Mouse (Mus musculus): ENCODE measurements around the gene Upk1b. TPM values are rescaled to one million over a fixed set of nuclear protein-coding genes. Genes with fewer than 3 reads are reported as not detected.
A peak's percentile ranks its signal among the peaks of the same experiment; 100 is the strongest.

Gene Upk1b
- polyA plus RNA-seq, 1 experiment from 2014 or later, result 19.7 TPM

DNA sequence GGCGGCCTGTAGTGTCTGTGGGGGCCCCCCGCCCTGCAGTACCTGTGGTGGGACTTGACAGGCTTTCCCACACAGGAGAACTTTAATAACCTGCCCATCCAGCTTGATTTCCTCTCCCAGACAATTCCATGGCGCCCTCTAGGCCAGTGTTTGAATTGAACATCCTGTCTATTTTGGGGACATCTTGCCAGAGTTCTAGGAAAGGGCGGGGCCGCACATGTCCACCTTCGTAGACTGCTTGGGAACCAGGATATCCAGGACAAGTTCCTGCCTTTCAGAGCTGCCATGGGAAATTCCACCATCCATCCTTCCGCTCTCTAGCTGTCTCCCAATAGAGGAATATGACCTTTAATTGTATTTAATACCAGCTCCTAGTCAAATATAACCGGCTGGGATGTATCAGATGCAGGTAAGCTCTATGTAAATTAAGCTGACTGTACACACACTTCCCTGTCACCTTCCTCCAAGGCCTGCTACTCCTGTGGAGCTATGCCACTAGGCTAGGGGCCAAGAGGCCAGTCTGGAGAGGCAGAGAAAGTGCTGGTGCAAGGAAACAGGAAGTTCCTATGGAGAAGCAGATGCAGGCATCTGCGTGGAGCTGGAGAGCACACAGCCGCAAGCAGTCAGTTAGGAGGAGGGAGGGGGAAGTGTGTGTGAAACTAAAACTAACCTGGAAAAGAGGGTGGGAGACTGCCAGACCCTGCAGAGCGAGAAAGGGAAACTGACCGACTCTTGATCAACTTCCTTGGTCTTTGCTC, 41.8 kb downstream of the Upk1b start:
- WGBS, result 80% methylated on average over 12 of the region's 12 CpGs
- no peak for ATAC-seq (ENCODE audit: insufficient number of reproducible peaks, insufficient read depth, low FRiP score, low read depth)
- no peak overlapping the region for H3K9ac ChIP-seq (replicated peaks; ENCODE audit: low read depth, low read length)
- H3K27me3 ChIP-seq (ENCODE audit: control insufficient read depth, insufficient read depth, low read length), result no peaks in the 10 kb centered on the region
- no peaks in the 10 kb centered on the region for H3K9me3 ChIP-seq (ENCODE audit: control insufficient read depth, low read depth, low read length)
- H3K36me3 ChIP-seq (ENCODE audit: control insufficient read depth, insufficient read depth, low read length), result peaks cover 5% of the 10 kb centered on the region; the same call in 1 of the 2 replicates
- H3K4me3 ChIP-seq (ENCODE audit: low read depth, low read length), result no peak overlapping the region
- peaks cover 3% of the 10 kb centered on the region; the same call in 1 of the 2 replicates for H3K4me1 ChIP-seq (ENCODE audit: control insufficient read depth, insufficient read depth, low read length)
- no peak overlapping the region; the same call in 1 of the 2 replicates for H3K27ac ChIP-seq (ENCODE audit: low read length)
- H3K4me2 ChIP-seq (replicated peaks; ENCODE audit: low read depth, low read length), result no peak overlapping the region

DNA sequence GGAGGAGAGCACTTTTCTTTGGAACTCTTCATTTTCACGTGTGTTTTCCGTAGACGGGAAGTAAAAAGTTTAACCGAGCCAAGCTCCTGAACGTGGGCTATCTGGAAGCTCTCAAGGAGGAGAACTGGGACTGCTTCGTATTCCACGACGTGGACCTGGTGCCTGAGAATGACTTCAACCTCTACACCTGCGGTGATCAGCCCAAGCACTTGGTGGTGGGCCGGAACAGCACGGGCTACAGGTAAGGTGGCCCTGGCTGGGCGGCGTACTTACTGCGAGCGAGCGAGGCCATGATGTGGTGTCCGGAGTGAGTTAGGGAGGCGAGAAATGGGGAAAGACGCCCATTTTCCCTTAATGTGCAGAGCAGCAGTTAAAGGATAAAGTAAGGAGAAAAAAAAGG, 42.5 kb downstream of the Upk1b start:
- peaks cover 5% of the 10 kb centered on the region; the same call in 1 of the 2 replicates for H3K36me3 ChIP-seq (ENCODE audit: control insufficient read depth, insufficient read depth, low read length)
- peak overlapping the region; percentile 21; the same call in 1 of the 2 replicates for H3K27ac ChIP-seq (ENCODE audit: low read length)

DNA sequence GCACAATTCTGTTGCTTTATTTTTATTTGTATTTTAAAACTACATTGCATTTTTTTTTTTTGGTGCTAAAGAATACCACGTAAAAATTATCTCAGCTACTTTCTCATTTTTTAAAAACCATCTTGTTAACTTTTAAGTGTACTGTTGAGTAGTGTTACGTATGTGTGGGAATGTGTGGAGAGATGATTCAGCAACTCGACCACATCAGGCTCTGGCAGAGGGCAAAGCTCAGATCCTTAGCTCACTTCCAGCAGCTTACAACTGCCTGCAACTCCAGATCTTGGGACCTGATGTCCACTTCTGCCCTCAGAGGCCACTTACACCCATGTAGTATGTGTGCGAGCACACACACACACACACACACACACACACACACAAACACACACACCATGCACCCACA, 43.6 kb downstream of the Upk1b start:
- Histone ChIP-seq H3K27ac (ENCODE audit: low read length) (no peak overlapping the region; the same call in 1 of the 2 replicates), H3K9ac (replicated peaks; ENCODE audit: low read depth, low read length) (no peak overlapping the region), H3K36me3 (ENCODE audit: control insufficient read depth, insufficient read depth, low read length) (peaks cover 5% of the 10 kb centered on the region; the same call in 1 of the 2 replicates), H3K4me3 (ENCODE audit: low read depth, low read length) (no peak overlapping the region), H3K9me3 (ENCODE audit: control insufficient read depth, low read depth, low read length) (no peaks in the 10 kb centered on the region), H3K4me2 (replicated peaks; ENCODE audit: low read depth, low read length) (no peak overlapping the region), H3K27me3 (ENCODE audit: control insufficient read depth, insufficient read depth, low read length) (no peaks in the 10 kb centered on the region), H3K4me1 (ENCODE audit: control insufficient read depth, insufficient read depth, low read length) (peaks cover 3% of the 10 kb centered on the region; the same call in 1 of the 2 replicates)
- ATAC-seq (ENCODE audit: insufficient number of reproducible peaks, insufficient read depth, low FRiP score, low read depth), result no peak
- WGBS, result 62% methylated on average over 4 of the region's 4 CpGs

More for the DNA sequence above, 42.5 kb downstream of the Upk1b start:
- no peak for ATAC-seq (ENCODE audit: insufficient number of reproducible peaks, insufficient read depth, low FRiP score, low read depth)
- no peaks in the 10 kb centered on the region for H3K27me3 ChIP-seq (ENCODE audit: control insufficient read depth, insufficient read depth, low read length)
- H3K9me3 ChIP-seq (ENCODE audit: control insufficient read depth, low read depth, low read length), result no peaks in the 10 kb centered on the region
- H3K4me3 ChIP-seq (ENCODE audit: low read depth, low read length), result no peak overlapping the region
- 94% methylated on average over 19 of the region's 19 CpGs for WGBS
- no peak overlapping the region for H3K9ac ChIP-seq (replicated peaks; ENCODE audit: low read depth, low read length)
- peaks cover 3% of the 10 kb centered on the region; the same call in 1 of the 2 replicates for H3K4me1 ChIP-seq (ENCODE audit: control insufficient read depth, insufficient read depth, low read length)
- no peak overlapping the region for H3K4me2 ChIP-seq (replicated peaks; ENCODE audit: low read depth, low read length)

DNA sequence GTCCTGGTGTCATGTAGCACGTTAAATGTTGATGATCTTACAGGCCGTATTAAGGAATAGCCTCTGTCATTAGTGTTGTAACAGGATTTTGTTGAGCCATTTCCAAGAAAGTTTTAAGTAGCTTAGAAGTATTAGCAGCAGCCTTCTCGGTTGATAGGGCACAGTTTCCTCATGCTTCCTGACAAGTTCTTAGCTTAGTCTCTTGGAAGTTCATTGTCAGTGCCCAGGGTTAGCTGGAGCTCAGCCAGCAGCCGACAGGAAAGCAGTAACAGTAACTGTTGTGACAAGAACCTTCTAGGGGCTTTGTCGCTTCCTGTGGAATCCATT, 44.0 kb downstream of the Upk1b start:
- H3K27me3 ChIP-seq (ENCODE audit: control insufficient read depth, insufficient read depth, low read length), result no peaks in the 10 kb centered on the region
- H3K4me2 ChIP-seq (replicated peaks; ENCODE audit: low read depth, low read length), result no peak overlapping the region
- peaks cover 5% of the 10 kb centered on the region; the same call in 1 of the 2 replicates for H3K36me3 ChIP-seq (ENCODE audit: control insufficient read depth, insufficient read depth, low read length)
- peaks cover 3% of the 10 kb centered on the region; the same call in 1 of the 2 replicates for H3K4me1 ChIP-seq (ENCODE audit: control insufficient read depth, insufficient read depth, low read length)
- no peaks in the 10 kb centered on the region for H3K9me3 ChIP-seq (ENCODE audit: control insufficient read depth, low read depth, low read length)
- H3K9ac ChIP-seq (replicated peaks; ENCODE audit: low read depth, low read length), result no peak overlapping the region
- 29% methylated on average over 5 of the region's 5 CpGs for WGBS
- H3K4me3 ChIP-seq (ENCODE audit: low read depth, low read length), result no peak overlapping the region
- H3K27ac ChIP-seq (ENCODE audit: low read length), result no peak overlapping the region
- ATAC-seq (ENCODE audit: insufficient number of reproducible peaks, insufficient read depth, low FRiP score, low read depth), result no peak

DNA sequence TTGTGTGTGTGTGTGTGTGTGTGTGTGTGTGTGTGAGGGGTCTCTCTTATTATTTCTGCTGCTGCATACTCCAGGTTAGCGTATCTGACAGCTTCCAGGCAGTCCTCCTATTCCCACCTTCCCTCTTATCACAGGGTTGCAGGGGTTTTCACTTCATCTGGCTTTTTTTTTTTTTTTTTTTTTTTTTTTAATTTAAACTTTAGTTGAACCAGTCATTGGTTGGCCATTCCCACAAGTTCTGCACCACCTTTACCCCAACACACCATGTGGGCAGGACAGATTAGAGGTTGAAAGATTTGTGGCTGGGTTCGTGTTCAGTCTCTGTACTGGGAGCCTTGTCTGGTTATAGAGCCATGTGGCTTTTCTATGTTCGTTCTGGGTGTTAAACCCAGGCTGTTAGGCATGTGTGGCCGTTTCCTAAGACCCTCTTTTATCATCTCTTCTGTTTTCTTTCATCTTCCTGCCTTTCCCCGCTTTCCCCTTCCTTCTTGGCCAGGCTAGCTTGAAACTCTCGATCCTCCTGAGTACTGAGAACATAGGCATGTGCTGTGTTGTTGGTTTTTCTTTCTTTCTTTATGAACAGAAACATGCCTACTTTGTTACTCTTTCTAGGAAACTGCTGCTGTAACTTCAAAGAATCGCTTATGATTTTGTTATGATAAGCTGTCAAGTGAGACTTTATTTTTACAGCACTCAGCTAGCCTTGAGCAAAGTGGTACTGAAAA, 44.5 kb downstream of the Upk1b start:
- Histone ChIP-seq H3K9me3 (ENCODE audit: control insufficient read depth, low read depth, low read length) (no peaks in the 10 kb centered on the region), H3K9ac (replicated peaks; ENCODE audit: low read depth, low read length) (no peak overlapping the region), H3K4me3 (ENCODE audit: low read depth, low read length) (no peak overlapping the region), H3K27me3 (ENCODE audit: control insufficient read depth, insufficient read depth, low read length) (no peaks in the 10 kb centered on the region), H3K4me1 (ENCODE audit: control insufficient read depth, insufficient read depth, low read length) (peaks cover 3% of the 10 kb centered on the region; the same call in 1 of the 2 replicates), H3K27ac (ENCODE audit: low read length) (peak overlapping the region; percentile 17; the same call in 1 of the 2 replicates), H3K36me3 (ENCODE audit: control insufficient read depth, insufficient read depth, low read length) (peaks cover 5% of the 10 kb centered on the region; the same call in 1 of the 2 replicates), H3K4me2 (replicated peaks; ENCODE audit: low read depth, low read length) (no peak overlapping the region)
- 36% methylated on average over 7 of the region's 7 CpGs for WGBS
- ATAC-seq (ENCODE audit: insufficient number of reproducible peaks, insufficient read depth, low FRiP score, low read depth), result no peak

GRCm38 (mm10) chr16:38753631-38754030, 46.5 kb downstream of the Upk1b start:
- peaks cover 3% of the 10 kb centered on the region; the same call in 1 of the 2 replicates for H3K4me1 ChIP-seq (ENCODE audit: control insufficient read depth, insufficient read depth, low read length)
- H3K27me3 ChIP-seq (ENCODE audit: control insufficient read depth, insufficient read depth, low read length), result no peaks in the 10 kb centered on the region
- H3K9ac ChIP-seq (replicated peaks; ENCODE audit: low read depth, low read length), result no peak overlapping the region
- WGBS, result 68% methylated on average over 11 of the region's 11 CpGs
- no peak overlapping the region for H3K4me3 ChIP-seq (ENCODE audit: low read depth, low read length)
- no peaks in the 10 kb centered on the region; the same call in 1 of the 2 replicates for H3K36me3 ChIP-seq (ENCODE audit: control insufficient read depth, insufficient read depth, low read length)
- H3K27ac ChIP-seq (ENCODE audit: low read length), result no peak overlapping the region
- no peaks in the 10 kb centered on the region for H3K9me3 ChIP-seq (ENCODE audit: control insufficient read depth, low read depth, low read length)
- H3K4me2 ChIP-seq (replicated peaks; ENCODE audit: low read depth, low read length), result no peak overlapping the region
- no peak for ATAC-seq (ENCODE audit: insufficient number of reproducible peaks, insufficient read depth, low FRiP score, low read depth)

DNA sequence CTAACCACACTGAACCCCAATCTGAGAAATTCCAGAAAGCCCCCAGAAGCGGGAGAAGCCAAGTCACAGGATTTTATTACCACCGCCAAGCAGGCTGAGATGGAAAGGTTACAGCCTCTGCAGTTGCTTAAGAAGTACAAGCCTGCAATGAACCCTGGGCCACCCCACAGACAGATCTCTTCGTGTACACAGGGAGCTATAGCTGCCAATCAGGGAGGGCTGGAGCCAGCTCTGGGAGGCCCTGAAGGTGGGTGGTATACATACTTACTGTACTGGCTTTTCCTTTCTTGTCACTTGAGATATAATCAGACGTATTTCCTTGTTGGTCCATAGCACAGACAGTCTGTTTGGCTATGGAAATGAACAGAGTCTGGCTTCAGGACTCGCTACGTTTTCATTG, 49.3 kb downstream of the Upk1b start:
- H3K4me3 ChIP-seq (ENCODE audit: low read depth, low read length), result no peak overlapping the region
- H3K36me3 ChIP-seq (ENCODE audit: control insufficient read depth, insufficient read depth, low read length), result no peaks in the 10 kb centered on the region; the same call in 1 of the 2 replicates
- H3K4me1 ChIP-seq (ENCODE audit: control insufficient read depth, insufficient read depth, low read length), result no peaks in the 10 kb centered on the region
- no peaks in the 10 kb centered on the region for H3K9me3 ChIP-seq (ENCODE audit: control insufficient read depth, low read depth, low read length)
- WGBS, result 66% methylated on average over 6 of the region's 6 CpGs
- no peaks in the 10 kb centered on the region for H3K27me3 ChIP-seq (ENCODE audit: control insufficient read depth, insufficient read depth, low read length)
- H3K4me2 ChIP-seq (replicated peaks; ENCODE audit: low read depth, low read length), result no peak overlapping the region
- 0 out of 2 replicates have a peak, but pooled peaks have one; percentile 20 for ATAC-seq (ENCODE audit: insufficient number of reproducible peaks, insufficient read depth, low FRiP score, low read depth)
- H3K9ac ChIP-seq (replicated peaks; ENCODE audit: low read depth, low read length), result no peak overlapping the region
- no peak overlapping the region for H3K27ac ChIP-seq (ENCODE audit: low read length)

DNA sequence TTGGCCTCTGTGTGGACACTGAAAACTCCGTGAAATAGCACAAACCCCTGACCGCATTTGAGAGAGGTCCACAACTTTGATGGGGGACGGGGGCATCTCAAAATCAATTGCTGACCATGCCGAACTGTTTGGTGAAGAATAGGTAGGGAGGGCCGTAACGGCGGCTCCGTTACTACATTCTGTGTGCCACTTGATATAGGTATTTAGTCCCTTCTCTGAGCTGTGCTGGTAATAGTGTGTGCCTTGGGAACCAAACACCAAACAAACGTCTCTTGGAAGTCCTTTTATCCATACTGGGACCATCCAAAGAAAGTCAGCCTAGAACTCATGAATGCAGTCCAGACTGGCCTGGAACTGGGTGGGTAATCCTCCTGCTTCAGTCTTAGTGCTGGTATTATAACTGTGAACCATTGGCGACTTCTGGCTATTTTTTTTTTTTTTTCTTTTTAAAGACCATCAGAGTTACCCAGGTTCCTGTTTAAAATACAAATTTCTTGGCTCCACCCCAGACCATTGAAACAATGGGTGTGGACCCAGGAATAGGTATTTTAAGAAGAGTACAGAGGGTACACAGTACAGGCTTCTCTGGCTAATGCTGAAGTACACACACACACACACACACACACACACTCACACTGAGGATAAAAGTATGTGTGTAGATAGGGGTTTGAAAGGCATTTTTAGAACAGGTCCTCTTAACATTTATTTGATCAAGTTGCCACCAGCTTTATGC, 56.0 kb downstream of the Upk1b start:
- no peak for ATAC-seq (ENCODE audit: insufficient number of reproducible peaks, insufficient read depth, low FRiP score, low read depth)
- Histone ChIP-seq H3K9ac (replicated peaks; ENCODE audit: low read depth, low read length) (no peak overlapping the region), H3K4me3 (ENCODE audit: low read depth, low read length) (no peak overlapping the region), H3K4me1 (ENCODE audit: control insufficient read depth, insufficient read depth, low read length) (no peaks in the 10 kb centered on the region), H3K9me3 (ENCODE audit: control insufficient read depth, low read depth, low read length) (no peaks in the 10 kb centered on the region), H3K36me3 (ENCODE audit: control insufficient read depth, insufficient read depth, low read length) (no peaks in the 10 kb centered on the region), H3K27me3 (ENCODE audit: control insufficient read depth, insufficient read depth, low read length) (no peaks in the 10 kb centered on the region), H3K27ac (ENCODE audit: low read length) (no peak overlapping the region), H3K4me2 (replicated peaks; ENCODE audit: low read depth, low read length) (no peak overlapping the region)
- WGBS, result 92% methylated on average over 10 of the region's 10 CpGs

Measured in stomach, embryonic 14.5 days (tissue).